Mouse (Mus musculus) cerebellum, adult 2 months (tissue): ENCODE results near the gene Cluap1. TPM values are rescaled to one million over a fixed set of nuclear protein-coding genes. Genes with fewer than 3 reads are reported as not detected.
A peak's percentile ranks its signal among the peaks of the same experiment; 100 is the strongest.

ENCODE experiments used
- DNase-seq, 2 experiments: peaks; one replicate each; pipeline ENCODE4 v3.0.0; 2021
- H3K27ac ChIP-seq: fragments of 200-500 bp; 2 replicates; pipeline ENCODE4 v1.5.1; 2012; ENCODE audit warnings: low read length, control low read depth, inconsistent platforms; ENCODE audit not compliant: insufficient read depth
- H3K27me3 ChIP-seq: fragments of 200-500 bp; 2 replicates; pipeline ENCODE4 v1.6.1; 2012; ENCODE audit warnings: inconsistent platforms, mild to moderate bottlenecking, low read length, moderate library complexity; ENCODE audit not compliant: control insufficient read depth, insufficient read depth
- H3K4me1 ChIP-seq: fragments of 200-500 bp; 2 replicates; pipeline ENCODE4 v1.6.1; 2011; ENCODE audit warnings: low read length; ENCODE audit not compliant: control insufficient read depth, insufficient read depth
- H3K4me3 ChIP-seq: fragments of 200-500 bp; replicated peaks from 2 replicates; pipeline ENCODE3; 2011; ENCODE audit warnings: mild to moderate bottlenecking, low read depth, low read length, control low read depth; ENCODE audit not compliant: insufficient read depth
- CTCF ChIP-seq: fragments of 200-500 bp; IDR thresholded peaks from 2 replicates; pipeline ENCODE4 v1.5.1; 2011; ENCODE audit warnings: low read depth, mild to moderate bottlenecking, control low read depth, low read length, moderate library complexity, borderline replicate concordance; ENCODE audit not compliant: insufficient read depth
- POLR2A ChIP-seq: fragments of 200-500 bp; IDR thresholded peaks from 2 replicates; pipeline ENCODE4 v1.6.1; 2011; ENCODE audit warnings: low read length, control low read depth, borderline replicate concordance; ENCODE audit not compliant: insufficient read depth
- WGBS: fragments of 180-500 bp; shearing (Covaris S2); methylation state at CpG from one replicate; pipeline ENCODE4 v1.1.7; 2018; 5-methylcytosine and 5-hydroxymethylcytosine counted together
- polyA plus RNA-seq: library from polyadenylated mRNA; depleted of rRNA; stranded (reverse); fragments of >200 nt; gene quantifications from 2 replicates; pipeline ENCODE4 v1.2.3, GENCODE M21; 2012; rRNA removed

Gene Cluap1
- 24.6 and 26.5 TPM in 2 replicates for polyA plus RNA-seq

DNA sequence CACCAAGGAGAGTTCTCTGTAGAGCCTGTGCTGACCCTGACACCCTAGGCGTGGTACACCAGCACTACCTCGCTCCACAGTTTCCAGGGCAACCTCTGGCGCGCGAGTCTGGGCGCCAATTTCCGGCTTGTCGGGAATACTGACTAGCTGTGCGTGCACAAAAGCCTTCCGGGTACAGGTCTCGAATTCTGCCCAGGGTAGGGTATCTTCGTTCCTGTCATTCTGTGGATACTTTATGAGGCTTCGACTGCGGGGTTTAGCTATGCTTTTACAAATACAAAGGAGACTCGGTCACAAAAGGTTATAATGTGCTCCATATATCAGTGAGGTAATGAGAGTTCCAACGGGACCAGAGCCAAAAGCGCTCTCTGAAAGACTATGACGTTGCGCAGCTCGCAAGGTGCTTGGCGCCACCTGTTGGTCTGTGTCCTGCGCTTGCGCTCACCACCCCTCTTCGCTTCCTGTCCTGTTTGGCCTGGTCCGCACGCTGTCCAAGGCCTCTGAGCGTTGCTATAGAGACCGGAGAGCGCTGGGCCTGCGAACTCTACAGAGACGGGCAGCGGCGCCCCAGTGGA, at the start of gene Cluap1, which contains the start of gene 1700037C18Rik:
Gene Cluap1, plus strand, starts transcription at position 265 of the 575 bp plus-strand sequence.
Gene 1700037C18Rik, minus strand, starts transcription at position 153 of the 575 bp plus-strand sequence.
- WGBS, result 1% methylated on average over 33 of the region's 33 CpGs

DNA sequence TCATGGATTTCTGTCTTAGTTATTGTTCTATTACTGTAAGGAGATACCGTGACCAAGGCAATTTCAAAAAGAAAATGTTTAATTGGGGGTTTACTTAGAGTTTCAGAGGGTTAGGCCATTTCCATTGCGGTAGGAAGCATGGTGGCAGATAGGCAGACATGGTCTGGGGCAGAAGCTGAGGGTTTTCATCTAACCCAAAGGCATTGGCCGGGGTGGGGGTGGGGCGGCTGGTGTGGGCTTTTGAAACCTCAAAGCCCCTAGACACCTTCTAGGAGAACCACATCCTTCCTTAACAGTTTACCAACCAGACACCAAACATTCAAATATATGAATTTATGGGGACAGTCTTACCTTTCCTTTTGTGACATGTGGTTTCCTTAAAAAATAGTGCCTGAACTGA, 49.3 kb upstream of the Cluap1 start:
- no peaks in the 10 kb centered on the region for H3K27me3 ChIP-seq
- H3K4me3 ChIP-seq, result no peak overlapping the region
- 97% methylated on average over 4 of the region's 4 CpGs for WGBS
- TF ChIP-seq POLR2A (no peak), CTCF (no peak)
- H3K27ac ChIP-seq, result no peak overlapping the region
- no peak for DNase-seq
- H3K4me1 ChIP-seq, result no peaks in the 10 kb centered on the region

More for the DNA sequence above, at the start of gene Cluap1, which contains the start of gene 1700037C18Rik:
- peak within 1 kb of the TSS; percentile 92 for H3K27ac ChIP-seq
- peak; percentile 94 for DNase-seq
- H3K4me3 ChIP-seq, result peak within 1 kb of the TSS; percentile 99
- no peaks in the 10 kb centered on the region for H3K4me1 ChIP-seq
- H3K27me3 ChIP-seq, result no peaks in the 10 kb centered on the region
- TF ChIP-seq POLR2A (peak; percentile 84), CTCF (peak; percentile 57; the same call in 1 of the 2 replicates)

DNA sequence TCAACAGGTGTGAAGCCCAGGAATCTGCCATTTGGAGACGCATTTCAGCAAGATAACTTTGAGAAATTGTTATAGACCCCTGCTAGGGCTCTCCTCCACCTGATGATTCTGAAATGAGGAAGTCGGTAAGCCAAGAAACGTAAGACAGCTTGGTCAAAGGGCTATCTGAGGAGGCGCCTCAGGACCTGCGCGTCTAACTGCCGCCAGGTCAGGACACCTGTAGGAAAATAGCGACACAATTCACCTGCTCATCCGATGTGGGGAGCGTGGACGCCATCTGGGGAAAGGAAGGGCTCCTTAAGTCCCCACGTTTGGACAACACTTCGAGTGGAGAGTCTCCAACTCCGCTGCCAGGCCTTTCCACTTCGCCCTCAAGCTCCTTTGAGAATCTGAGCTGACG, 36.8 kb upstream of the Cluap1 start:
- no peak for DNase-seq
- H3K4me1 ChIP-seq, result peaks cover 3% of the 10 kb centered on the region
- no peak for TF ChIP-seq CTCF
- no peak for TF ChIP-seq POLR2A
- H3K27me3 ChIP-seq, result no peaks in the 10 kb centered on the region
- 2% methylated on average over 16 of the region's 16 CpGs for WGBS
- H3K27ac ChIP-seq, result no peak overlapping the region
- H3K4me3 ChIP-seq, result peak overlapping the region; percentile 81

DNA sequence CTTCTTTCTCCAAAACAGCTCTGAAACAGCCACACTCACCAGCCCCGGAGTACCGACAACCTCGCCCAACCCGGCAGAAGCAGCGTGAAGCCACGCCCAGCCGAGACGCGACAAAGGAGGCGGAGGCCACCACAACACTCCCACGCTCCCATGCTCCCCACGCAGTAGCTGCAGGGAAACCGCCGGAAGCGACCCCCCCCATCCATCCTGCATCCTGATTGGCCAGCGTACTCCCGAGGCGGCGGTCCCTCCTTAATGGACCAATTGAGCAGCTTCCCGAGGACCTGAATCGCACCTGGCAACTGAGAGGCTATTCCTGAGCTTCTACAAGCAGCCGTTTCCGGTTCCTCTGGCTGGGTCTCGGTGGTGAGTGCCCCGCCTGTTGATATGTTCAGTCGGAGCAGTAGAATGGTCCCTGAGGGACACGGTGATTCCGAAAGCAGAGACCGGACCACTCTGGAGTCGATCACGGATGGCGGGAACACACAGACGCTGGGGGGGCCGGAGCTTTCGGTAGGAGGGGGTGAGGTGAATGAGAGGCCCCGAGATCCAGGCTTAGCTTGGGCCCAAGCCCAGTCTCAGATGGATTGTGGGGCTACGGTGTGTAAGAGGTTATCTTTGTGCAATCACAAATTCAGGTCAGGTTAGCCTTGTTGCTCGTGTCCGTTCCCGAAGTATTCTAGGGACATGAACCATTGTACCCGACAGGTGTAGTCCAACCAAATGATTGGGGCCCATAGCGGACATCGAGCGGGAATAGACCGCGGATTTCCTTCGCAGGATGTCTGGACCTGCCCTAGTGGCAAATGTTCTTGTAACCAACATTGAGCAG, 36.2 kb upstream of the Cluap1 start, which contains the start of gene Naa60:
Gene Naa60, plus strand, starts transcription at position 160 of the 832 bp plus-strand sequence.
- H3K4me3 ChIP-seq, result peak within 1 kb of the TSS; percentile 81

DNA sequence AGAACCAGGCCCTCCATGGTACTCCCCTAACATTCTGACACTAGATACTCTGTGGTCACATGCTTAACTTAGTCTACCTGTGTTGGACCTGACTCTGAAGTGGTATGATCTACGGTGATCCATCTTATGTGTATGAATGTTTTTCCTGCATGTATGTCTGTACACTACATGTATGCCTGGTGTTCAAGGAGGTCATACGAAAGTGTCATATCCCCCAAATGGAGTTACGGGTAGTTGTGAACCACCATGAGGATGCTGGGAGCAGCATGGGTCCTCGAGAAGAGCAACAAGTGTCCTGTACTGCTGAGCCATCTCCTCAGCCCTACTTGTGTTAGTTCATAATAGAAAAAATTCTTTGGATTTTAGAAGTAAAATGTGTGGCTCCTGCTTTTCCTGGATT, 32.3 kb upstream of the Cluap1 start:
- Histone ChIP-seq H3K4me3 (no peak overlapping the region), H3K27me3 (no peaks in the 10 kb centered on the region), H3K4me1 (peaks cover 4% of the 10 kb centered on the region), H3K27ac (no peak overlapping the region)
- no peak for DNase-seq
- TF ChIP-seq POLR2A (no peak), CTCF (no peak)
- 90% methylated on average over 4 of the region's 4 CpGs for WGBS

More for the DNA sequence above, 36.2 kb upstream of the Cluap1 start, which contains the start of gene Naa60:
- Histone ChIP-seq H3K4me1 (peaks cover 3% of the 10 kb centered on the region), H3K27ac (peak within 1 kb of the TSS; percentile 64), H3K27me3 (no peaks in the 10 kb centered on the region)
- peak; percentile 86 to 92 for DNase-seq
- TF ChIP-seq POLR2A (no peak; the same call in 1 of the 2 replicates), CTCF (no peak)
- 3% methylated on average over 47 of the region's 47 CpGs for WGBS

DNA sequence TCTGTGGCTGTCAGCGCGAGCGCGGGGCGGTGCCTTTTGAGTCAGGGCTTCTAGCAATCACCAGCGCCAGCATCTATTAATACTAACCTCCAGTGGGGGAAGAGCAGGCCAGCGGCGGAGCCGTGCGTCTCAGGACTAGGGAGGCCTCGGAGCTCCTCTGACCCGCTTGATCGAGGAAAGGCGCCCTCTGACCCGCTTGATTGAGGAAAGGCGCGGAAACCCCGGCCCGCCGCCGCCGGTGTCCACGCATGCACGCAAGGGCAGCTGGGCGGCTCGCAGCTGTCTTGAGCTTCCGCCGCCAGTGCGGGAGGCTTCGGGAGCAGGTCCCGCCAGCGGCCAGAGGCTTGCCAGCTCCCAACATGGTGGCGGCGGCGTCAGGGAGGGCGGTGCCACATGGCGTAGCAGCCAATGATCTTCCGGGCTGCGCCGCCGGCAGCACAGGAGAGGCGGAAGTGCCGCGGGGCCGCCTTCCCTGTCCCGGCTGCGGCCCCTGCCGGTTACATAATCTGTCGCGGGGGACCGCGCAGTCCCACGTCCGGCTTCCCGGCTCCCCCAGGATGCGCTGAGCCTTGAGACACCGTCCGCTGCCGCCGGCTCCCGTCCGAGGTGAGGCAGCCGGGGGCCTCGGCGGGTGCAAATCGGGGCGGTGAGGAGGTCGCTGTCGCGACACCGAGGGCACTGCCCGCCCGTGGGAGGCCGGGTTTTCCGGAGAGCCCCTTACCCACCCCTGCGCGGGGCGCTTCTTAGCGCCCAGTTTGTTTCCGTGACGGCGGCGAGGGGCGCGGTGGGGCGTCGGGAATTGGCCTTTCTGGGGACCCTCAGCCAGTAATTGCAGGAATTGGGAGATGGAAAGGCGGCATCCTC, 24.2 kb upstream of the Cluap1 start, which contains the start of the genes Zfp597 and Gm20695:
Gene Zfp597, minus strand, starts transcription at position 361 of the 864 bp plus-strand sequence.
Gene Gm20695, plus strand, starts transcription at position 448 of the 864 bp plus-strand sequence.
- H3K27me3 ChIP-seq, result no peaks in the 10 kb centered on the region
- TF ChIP-seq POLR2A, result peak; percentile 68; the same call in 1 of the 2 replicates
- no peak for TF ChIP-seq CTCF

More for the DNA sequence above, 24.2 kb upstream of the Cluap1 start, which contains the start of the genes Zfp597 and Gm20695:
- peak within 1 kb of the TSS; percentile 99 for H3K4me3 ChIP-seq
- under 1% methylated on average over 88 of the region's 88 CpGs for WGBS
- H3K4me1 ChIP-seq, result peaks cover 14% of the 10 kb centered on the region
- DNase-seq, result peak; percentile 96
- H3K27ac ChIP-seq, result peak within 1 kb of the TSS; percentile 95
